Mouse (Mus musculus): ENCODE measurements around the gene Bbc3.

GRCm38 (mm10) chr7:16272681-16273080 lies 35.5 kb upstream of the Bbc3 start:
- no peak for TF ChIP-seq POLR2A (IDR thresholded peaks at IDR 0.05; ENCODE audit: insufficient read length, low read depth)
- no peak for TF ChIP-seq MAX (IDR thresholded peaks at IDR 0.05; ENCODE audit: low read depth)
- TF ChIP-seq MYOG (IDR thresholded peaks at IDR 0.05; ENCODE audit: control insufficient read depth in 1 of 3, insufficient read depth in 1 of 3, insufficient read length in 2 of 3, low read depth in 2 of 3): no peak
